Mouse (Mus musculus): ENCODE results near the gene Slc22a5. TPM values are rescaled to one million over a fixed set of nuclear protein-coding genes. Genes with fewer than 3 reads are reported as not detected.
"Not testable (repeated sequence)": the region's sequence is repeated elsewhere in the genome, so short reads cannot be mapped to it uniquely, and the experiment has no call there.

Gene Slc22a5
- polyA plus RNA-seq, 1 experiment from 2014 or later = 12.9 TPM

GRCm38 (mm10) chr11:53890906-53891504 lies 455 bp downstream of the Slc22a5 start:
- no peak overlapping the region for H3K27ac ChIP-seq (ENCODE audit: low read depth, low read length)
- H3K4me2 ChIP-seq (replicated peaks; ENCODE audit: low read depth, low read length) = peak overlapping the region; percentile 87
- H3K9ac ChIP-seq (ENCODE audit: low read depth, low read length) = peak overlapping the region; percentile 68
- no peaks in the 10 kb centered on the region for H3K27me3 ChIP-seq (ENCODE audit: control insufficient read depth, insufficient read depth, low read length)
- H3K9me3 ChIP-seq (ENCODE audit: control insufficient read depth, low read length) = no peaks in the 10 kb centered on the region
- peaks cover 12% of the 10 kb centered on the region; the same call in 1 of the 2 replicates for H3K4me1 ChIP-seq (ENCODE audit: control insufficient read depth, insufficient read depth, low read length)
- ATAC-seq (ENCODE audit: low FRiP score, low TSS enrichment) = 0 out of 2 replicates have a peak, but pooled peaks have one; percentile 1
- H3K4me3 ChIP-seq (ENCODE audit: low read length) = peak overlapping the region; percentile 55
- 4% methylated on average over 32 of the region's 33 CpGs for WGBS
- H3K36me3 ChIP-seq (ENCODE audit: control insufficient read depth, insufficient read depth, low read length) = no peaks in the 10 kb centered on the region

- peaks cover 12% of the 10 kb centered on the region; the same call in 1 of the 2 replicates for H3K4me1 ChIP-seq (ENCODE audit: control insufficient read depth, insufficient read depth, low read length)
- H3K4me2 ChIP-seq (replicated peaks; ENCODE audit: low read depth, low read length) = peak overlapping the region; percentile 87; the same call in 1 of the 2 replicates
- H3K36me3 ChIP-seq (ENCODE audit: control insufficient read depth, insufficient read depth, low read length) = no peaks in the 10 kb centered on the region
- H3K27me3 ChIP-seq (ENCODE audit: control insufficient read depth, insufficient read depth, low read length) = no peaks in the 10 kb centered on the region
- no peaks in the 10 kb centered on the region for H3K9me3 ChIP-seq (ENCODE audit: control insufficient read depth, low read length)
- no peak overlapping the region for H3K9ac ChIP-seq (ENCODE audit: low read depth, low read length)
- WGBS = 82% methylated on average over 2 of the region's 2 CpGs
- peak overlapping the region; percentile 55; the same call in 1 of the 2 replicates for H3K4me3 ChIP-seq (ENCODE audit: low read length)
- ATAC-seq (ENCODE audit: low FRiP score, low TSS enrichment) = no peak
- H3K27ac ChIP-seq (ENCODE audit: low read depth, low read length) = no peak overlapping the region
These were observed 1.2 kb downstream of the Slc22a5 start for GRCm38 (mm10) chr11:53890225-53890624.

GRCm38 (mm10) chr11:53889091-53889645 lies 2.3 kb downstream of the Slc22a5 start:
- Histone ChIP-seq H3K4me3 (ENCODE audit: low read length) (no peak overlapping the region), H3K4me1 (ENCODE audit: control insufficient read depth, insufficient read depth, low read length) (peaks cover 12% of the 10 kb centered on the region; the same call in 1 of the 2 replicates), H3K9me3 (ENCODE audit: control insufficient read depth, low read length) (no peaks in the 10 kb centered on the region), H3K9ac (ENCODE audit: low read depth, low read length) (no peak overlapping the region), H3K36me3 (ENCODE audit: control insufficient read depth, insufficient read depth, low read length) (no peaks in the 10 kb centered on the region), H3K27me3 (ENCODE audit: control insufficient read depth, insufficient read depth, low read length) (no peaks in the 10 kb centered on the region), H3K4me2 (replicated peaks; ENCODE audit: low read depth, low read length) (no peak overlapping the region), H3K27ac (ENCODE audit: low read depth, low read length) (no peak overlapping the region)
- ATAC-seq (ENCODE audit: low FRiP score, low TSS enrichment) = no peak
- 41% methylated on average over 4 of the region's 4 CpGs for WGBS

GRCm38 (mm10) chr11:53888242-53888641 lies 3.2 kb downstream of the Slc22a5 start:
- no peaks in the 10 kb centered on the region for H3K36me3 ChIP-seq (ENCODE audit: control insufficient read depth, insufficient read depth, low read length)
- no peaks in the 10 kb centered on the region for H3K27me3 ChIP-seq (ENCODE audit: control insufficient read depth, insufficient read depth, low read length)
- H3K4me3 ChIP-seq (ENCODE audit: low read length) = no peak overlapping the region
- ATAC-seq (ENCODE audit: low FRiP score, low TSS enrichment) = no peak
- no peak overlapping the region for H3K27ac ChIP-seq (ENCODE audit: low read depth, low read length)
- no peak overlapping the region for H3K4me2 ChIP-seq (replicated peaks; ENCODE audit: low read depth, low read length)
- peaks cover 12% of the 10 kb centered on the region; the same call in 1 of the 2 replicates for H3K4me1 ChIP-seq (ENCODE audit: control insufficient read depth, insufficient read depth, low read length)
- no peaks in the 10 kb centered on the region for H3K9me3 ChIP-seq (ENCODE audit: control insufficient read depth, low read length)
- 83% methylated on average over 4 of the region's 4 CpGs for WGBS
- no peak overlapping the region for H3K9ac ChIP-seq (ENCODE audit: low read depth, low read length)

GRCm38 (mm10) chr11:53883287-53883686 lies 8.2 kb downstream of the Slc22a5 start:
- Histone ChIP-seq H3K9ac (ENCODE audit: low read depth, low read length) (no peak overlapping the region), H3K27ac (ENCODE audit: low read depth, low read length) (no peak overlapping the region), H3K4me3 (ENCODE audit: low read length) (no peak overlapping the region), H3K4me1 (ENCODE audit: control insufficient read depth, insufficient read depth, low read length) (peaks cover 2% of the 10 kb centered on the region; the same call in 1 of the 2 replicates), H3K4me2 (replicated peaks; ENCODE audit: low read depth, low read length) (no peak overlapping the region), H3K9me3 (ENCODE audit: control insufficient read depth, low read length) (no peaks in the 10 kb centered on the region), H3K36me3 (ENCODE audit: control insufficient read depth, insufficient read depth, low read length) (no peaks in the 10 kb centered on the region), H3K27me3 (ENCODE audit: control insufficient read depth, insufficient read depth, low read length) (no peaks in the 10 kb centered on the region)
- 81% methylated on average over 2 of the region's 2 CpGs for whole genome bisulfite sequencing
- no peak for ATAC-seq (ENCODE audit: low FRiP score, low TSS enrichment)

GRCm38 (mm10) chr11:53878096-53878495 lies 13.4 kb downstream of the Slc22a5 start:
- H3K4me2 ChIP-seq (replicated peaks; ENCODE audit: low read depth, low read length); H3K9ac ChIP-seq (ENCODE audit: low read depth, low read length); H3K4me1 ChIP-seq (ENCODE audit: control insufficient read depth, insufficient read depth, low read length); H3K36me3 ChIP-seq (ENCODE audit: control insufficient read depth, insufficient read depth, low read length); ATAC-seq (ENCODE audit: low FRiP score, low TSS enrichment); H3K27ac ChIP-seq (ENCODE audit: low read depth, low read length); H3K27me3 ChIP-seq (ENCODE audit: control insufficient read depth, insufficient read depth, low read length); H3K4me3 ChIP-seq (ENCODE audit: low read length); H3K9me3 ChIP-seq (ENCODE audit: control insufficient read depth, low read length): not testable (repeated sequence)
- 88% methylated on average over 5 of the region's 5 CpGs for WGBS

- 0 out of 2 replicates have a peak, but pooled peaks cover 5% of the 10 kb centered on the region for H3K36me3 ChIP-seq (ENCODE audit: control insufficient read depth, insufficient read depth, low read length)
- H3K27ac ChIP-seq (ENCODE audit: low read depth, low read length) = no peak overlapping the region
- no peaks in the 10 kb centered on the region for H3K27me3 ChIP-seq (ENCODE audit: control insufficient read depth, insufficient read depth, low read length)
- 84% methylated on average over 4 of the region's 4 CpGs for WGBS
- no peaks in the 10 kb centered on the region for H3K4me1 ChIP-seq (ENCODE audit: control insufficient read depth, insufficient read depth, low read length)
- no peaks in the 10 kb centered on the region for H3K9me3 ChIP-seq (ENCODE audit: control insufficient read depth, low read length)
- ATAC-seq (ENCODE audit: low FRiP score, low TSS enrichment) = no peak
- H3K9ac ChIP-seq (ENCODE audit: low read depth, low read length) = no peak overlapping the region
- no peak overlapping the region for H3K4me3 ChIP-seq (ENCODE audit: low read length)
- H3K4me2 ChIP-seq (replicated peaks; ENCODE audit: low read depth, low read length) = no peak overlapping the region
These were observed 15.0 kb downstream of the Slc22a5 start for GRCm38 (mm10) chr11:53876488-53876887.

GRCm38 (mm10) chr11:53874706-53875105 lies 16.8 kb downstream of the Slc22a5 start:
- ATAC-seq (ENCODE audit: low FRiP score, low TSS enrichment) = no peak
- H3K27ac ChIP-seq (ENCODE audit: low read depth, low read length) = no peak overlapping the region
- 83% methylated on average over 4 of the region's 4 CpGs for WGBS
- 0 out of 2 replicates have a peak, but pooled peaks cover 9% of the 10 kb centered on the region for H3K36me3 ChIP-seq (ENCODE audit: control insufficient read depth, insufficient read depth, low read length)
- no peak overlapping the region for H3K9ac ChIP-seq (ENCODE audit: low read depth, low read length)
- H3K4me2 ChIP-seq (replicated peaks; ENCODE audit: low read depth, low read length) = no peak overlapping the region
- no peaks in the 10 kb centered on the region for H3K9me3 ChIP-seq (ENCODE audit: control insufficient read depth, low read length)
- no peak overlapping the region for H3K4me3 ChIP-seq (ENCODE audit: low read length)
- no peaks in the 10 kb centered on the region for H3K4me1 ChIP-seq (ENCODE audit: control insufficient read depth, insufficient read depth, low read length)
- no peaks in the 10 kb centered on the region for H3K27me3 ChIP-seq (ENCODE audit: control insufficient read depth, insufficient read depth, low read length)

GRCm38 (mm10) chr11:53873909-53874704 lies 17.4 kb downstream of the Slc22a5 start:
- ATAC-seq (ENCODE audit: low FRiP score, low TSS enrichment); H3K4me1 ChIP-seq (ENCODE audit: control insufficient read depth, insufficient read depth, low read length); H3K9me3 ChIP-seq (ENCODE audit: control insufficient read depth, low read length); H3K27me3 ChIP-seq (ENCODE audit: control insufficient read depth, insufficient read depth, low read length); H3K4me2 ChIP-seq (replicated peaks; ENCODE audit: low read depth, low read length); H3K9ac ChIP-seq (ENCODE audit: low read depth, low read length); H3K27ac ChIP-seq (ENCODE audit: low read depth, low read length); H3K4me3 ChIP-seq (ENCODE audit: low read length); H3K36me3 ChIP-seq (ENCODE audit: control insufficient read depth, insufficient read depth, low read length): not testable (repeated sequence)
- 72% methylated on average over 5 of the region's 5 CpGs for WGBS

Measured in kidney, embryonic 14.5 days (tissue).